Mouse (Mus musculus) heart, postnatal 0 days (tissue): ENCODE results near the gene Nfasc.

ENCODE experiments used
- CTCF ChIP-seq: IDR thresholded peaks from 2 replicates; pipeline ENCODE4 v1.5.1; 2016; ENCODE audit warnings: antibody characterized with exemption, control low read depth, low read depth
- EP300 ChIP-seq: IDR thresholded peaks from 2 replicates; pipeline ENCODE4 v1.6.1; 2016; ENCODE audit warnings: antibody characterized with exemption, low read depth

- no peak for TF ChIP-seq CTCF
- no peak for TF ChIP-seq EP300
These were observed 34.3 kb downstream of the Nfasc start for GRCm38 (mm10) chr1:132707301-132707700.
